In genomic region chrX:71264316-71264715, GRCm38 (mm10) we compare ENCODE assay signal across 13 mouse cellular contexts.
"Had no signal": no experiment of that assay in that cellular context is flagged by ENCODE, and none has a peak within 500 bp of the region (broad histone marks: within the 10 kb centered on the region; RNA-seq: fewer than 3 reads in every experiment).

No protein-coding gene starts in this region.

- ATAC-seq: midbrain, embryonic 13.5 days; midbrain, embryonic 15.5 days had no signal

- H3K9me3 ChIP-seq: megakaryocyte, embryonic 14.5 days; midbrain, embryonic 13.5 days; midbrain, embryonic 15.5 days; neural tube, embryonic 12.5 days; stomach, embryonic 15.5 days had no signal

- DNase-seq: lung, adult 18-20 months; lung, embryonic 14.5 days; lung, postnatal 14 days; lung, postnatal 4 days; right cerebral cortex, postnatal 14 days; thymus, adult 2 months; thymus, postnatal 25 days; thymus, postnatal 4 days had no signal

- H3K27me3 ChIP-seq: midbrain, embryonic 13.5 days; midbrain, embryonic 15.5 days; neural tube, embryonic 12.5 days; stomach, embryonic 15.5 days had no signal

- H3K4me3 ChIP-seq: megakaryocyte, embryonic 14.5 days; midbrain, embryonic 13.5 days; midbrain, embryonic 15.5 days; neural tube, embryonic 12.5 days; stomach, embryonic 15.5 days had no signal

- H3K36me3 ChIP-seq: midbrain, embryonic 13.5 days; midbrain, embryonic 15.5 days; neural tube, embryonic 12.5 days; stomach, embryonic 15.5 days had no signal

- H3K4me1 ChIP-seq: megakaryocyte, embryonic 14.5 days; midbrain, embryonic 13.5 days; midbrain, embryonic 15.5 days; neural tube, embryonic 12.5 days; stomach, embryonic 15.5 days had no signal
